Mouse (Mus musculus) brain, embryonic 14.5 days (tissue): ENCODE measurements around the gene Themis2. TPM values are rescaled to one million over a fixed set of nuclear protein-coding genes. Genes with fewer than 3 reads are reported as not detected.
A peak's percentile ranks its signal among the peaks of the same experiment; 100 is the strongest.

Experiments used
- DNase-seq: peaks from one replicate; pipeline ENCODE4 v3.0.0-alpha.2; 2011; ENCODE audit warnings: low read depth
- CTCF ChIP-seq: fragments of 200-500 bp; IDR thresholded peaks from 2 replicates; pipeline ENCODE4 v1.5.1; 2012; ENCODE audit warnings: inconsistent platforms, mild to moderate bottlenecking, moderate library complexity, borderline replicate concordance; ENCODE audit not compliant: insufficient read depth, insufficient read length; ENCODE audit errors: extremely low read depth
- POLR2A ChIP-seq: fragments of 200-500 bp; IDR thresholded peaks from 2 replicates; pipeline ENCODE4 v1.6.1; 2012; ENCODE audit warnings: mild to moderate bottlenecking, inconsistent platforms, borderline replicate concordance; ENCODE audit not compliant: poor library complexity, insufficient read depth, insufficient read length, severe bottlenecking; ENCODE audit errors: extremely low read depth
- polyA plus RNA-seq: library from polyadenylated mRNA; depleted of rRNA; stranded (reverse); fragments of >200 nt; gene quantifications from 2 replicates; pipeline ENCODE4 v1.2.3, GENCODE M21; 2012; rRNA removed

Gene Themis2
- polyA plus RNA-seq = 0.38 and 0.90 TPM in 2 replicates

DNA sequence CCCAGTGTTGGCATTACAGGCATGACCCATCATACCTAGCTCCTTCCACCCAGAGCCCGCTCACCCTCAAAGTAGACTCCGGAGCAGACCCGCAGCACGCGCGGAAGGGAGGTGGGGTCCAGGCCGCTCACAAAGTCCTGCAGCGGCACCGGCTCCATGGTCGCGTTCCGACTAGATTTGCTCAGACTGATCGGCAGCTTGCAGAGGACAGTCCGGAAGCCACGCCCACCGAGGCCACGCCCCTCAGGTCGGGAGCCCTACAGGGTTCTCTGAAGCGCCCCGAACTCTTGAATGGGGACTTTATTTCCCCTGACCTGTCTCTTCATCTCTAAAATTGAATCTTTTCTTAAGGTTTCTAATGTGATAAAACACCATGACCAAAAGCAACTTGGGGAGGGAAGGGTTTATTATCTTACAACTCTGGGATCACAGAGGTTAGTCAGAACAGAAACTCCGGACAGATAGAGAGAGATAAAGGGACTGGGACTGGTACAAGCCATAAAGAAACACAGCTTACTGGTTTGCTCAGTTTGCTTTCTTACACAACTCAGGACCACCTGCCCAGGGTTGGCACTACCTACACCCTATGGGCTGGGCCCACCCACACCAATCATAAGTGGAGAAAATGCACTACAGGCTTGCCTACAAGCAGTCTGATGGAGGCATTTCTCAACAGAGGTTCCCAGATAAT, at the start of gene Themis2:
TSS of gene Themis2 (minus strand) at position 192 of the 691 bp plus-strand sequence.
- TF ChIP-seq POLR2A = no peak
- DNase-seq = peak; percentile 53

DNA sequence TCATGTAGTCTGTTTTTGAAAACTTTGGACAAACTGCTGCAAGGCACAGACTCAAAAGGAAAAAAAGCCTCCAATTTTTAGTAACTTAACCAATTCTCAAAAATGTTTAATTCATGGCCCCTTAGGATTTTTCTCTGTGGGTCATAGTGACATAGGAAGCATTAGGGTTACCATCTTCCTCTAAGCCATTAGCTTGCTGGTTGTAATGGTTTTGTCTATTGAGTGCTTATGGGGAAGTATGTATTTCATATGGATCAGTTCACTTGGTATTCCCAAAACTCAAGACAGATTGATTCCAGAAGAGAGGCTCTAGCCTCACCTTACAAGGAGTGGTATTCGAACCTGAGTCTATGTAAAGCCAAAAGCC, 47.5 kb upstream of the Themis2 start:
- no peak for DNase-seq
- no peak for TF ChIP-seq CTCF
- no peak for TF ChIP-seq POLR2A

DNA sequence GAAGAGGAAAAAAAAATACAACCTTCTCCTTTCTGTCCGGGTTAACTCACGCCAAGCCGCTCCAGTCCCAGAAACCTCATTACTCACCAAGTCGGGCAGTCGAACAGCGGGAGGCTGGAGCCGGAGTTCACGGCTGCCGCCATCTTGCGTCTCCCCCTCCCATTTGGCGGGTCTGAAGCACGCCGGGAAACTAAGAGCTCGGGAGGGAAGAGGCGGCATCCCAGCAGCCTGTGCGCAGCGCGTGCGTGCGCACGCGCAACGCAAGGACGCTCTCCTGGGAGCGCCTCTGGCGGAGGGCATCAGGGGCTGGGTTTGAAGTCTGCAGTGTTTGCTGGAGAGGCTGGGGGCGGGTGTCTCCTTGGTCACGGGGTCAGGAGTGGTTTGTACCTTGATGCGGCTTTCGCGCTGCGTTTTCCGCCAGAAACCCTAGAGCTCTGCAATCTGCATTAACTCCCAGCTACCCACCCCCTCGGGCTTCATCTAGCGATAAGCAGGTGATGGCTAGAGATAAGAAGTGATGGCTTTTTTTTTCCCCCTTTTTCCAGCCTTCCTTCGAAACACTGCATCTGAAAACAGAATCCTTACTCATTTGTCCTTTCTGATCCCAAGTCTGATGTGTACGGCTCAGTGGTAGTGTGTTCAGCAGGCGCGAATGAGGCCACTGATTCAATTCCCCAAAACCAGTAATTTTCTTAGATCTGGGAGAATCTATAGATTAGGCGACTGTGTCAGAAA, 47.0 kb upstream of the Themis2 start, which contains the start of gene Ppp1r8:
TSS of gene Ppp1r8 (minus strand) at position 200 of the 735 bp plus-strand sequence.
- DNase-seq = peak; percentile 99
- TF ChIP-seq POLR2A = peak; percentile 82; the same call in 1 of the 2 replicates
- TF ChIP-seq CTCF = peak; percentile 52; the same call in 1 of the 2 replicates

DNA sequence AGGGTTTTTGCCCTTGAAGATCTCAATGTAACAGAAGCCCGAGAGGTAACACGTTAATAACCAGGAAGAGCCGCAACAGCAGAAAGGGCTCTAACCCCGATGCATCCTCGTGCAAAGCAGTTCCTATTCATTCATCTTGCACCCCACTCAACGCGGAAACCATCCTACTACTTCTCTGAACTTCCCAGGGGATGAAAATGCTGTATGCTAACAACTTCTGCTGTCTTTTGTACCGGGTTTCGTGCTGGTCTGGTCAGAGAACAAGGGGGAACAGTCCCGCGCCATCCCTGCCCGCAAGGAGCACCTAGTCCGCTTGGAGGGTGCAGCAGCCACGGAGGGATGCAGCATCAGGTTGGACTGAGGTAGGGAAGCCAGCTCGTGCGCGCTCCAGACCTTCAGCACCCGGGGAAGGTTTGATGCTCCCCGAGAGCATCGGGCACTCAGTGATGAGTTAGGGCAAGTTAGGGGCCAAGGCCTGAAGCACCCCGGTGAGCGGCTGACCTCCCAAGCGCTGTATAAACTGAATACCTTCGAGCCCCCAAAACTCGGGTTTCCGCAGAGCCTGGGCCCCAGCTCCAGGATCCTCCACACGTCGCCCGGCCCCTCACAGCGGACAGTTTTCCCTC, 46.2 kb upstream of the Themis2 start:
- DNase-seq = peak; percentile 35
- TF ChIP-seq POLR2A (no peak), CTCF (no peak)

DNA sequence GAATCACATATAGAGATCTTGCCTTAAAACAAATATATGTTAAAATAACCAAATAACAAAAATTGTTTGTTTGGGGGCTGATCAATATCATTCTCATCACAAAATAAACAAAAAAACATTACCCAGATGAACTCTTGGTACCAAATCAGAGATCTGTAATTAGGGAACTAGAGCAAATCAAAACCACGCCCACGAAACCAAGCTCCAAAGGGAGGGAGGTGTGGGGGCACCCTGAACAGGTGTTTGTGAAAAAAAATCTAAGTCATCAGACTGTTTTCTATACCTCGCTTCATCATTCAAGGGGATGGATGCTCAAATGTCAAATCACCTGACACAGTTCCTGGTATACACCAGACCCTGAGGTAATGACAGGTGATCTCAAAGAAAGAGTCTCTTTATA, 45.3 kb upstream of the Themis2 start:
- DNase-seq = no peak
- no peak for TF ChIP-seq CTCF
- TF ChIP-seq POLR2A = no peak

GRCm38 (mm10) chr4:132823614-132824366, 27.6 kb upstream of the Themis2 start:
- TF ChIP-seq CTCF (peak; percentile 61; the same call in 1 of the 2 replicates), POLR2A (no peak)
- peak; percentile 25 for DNase-seq

DNA sequence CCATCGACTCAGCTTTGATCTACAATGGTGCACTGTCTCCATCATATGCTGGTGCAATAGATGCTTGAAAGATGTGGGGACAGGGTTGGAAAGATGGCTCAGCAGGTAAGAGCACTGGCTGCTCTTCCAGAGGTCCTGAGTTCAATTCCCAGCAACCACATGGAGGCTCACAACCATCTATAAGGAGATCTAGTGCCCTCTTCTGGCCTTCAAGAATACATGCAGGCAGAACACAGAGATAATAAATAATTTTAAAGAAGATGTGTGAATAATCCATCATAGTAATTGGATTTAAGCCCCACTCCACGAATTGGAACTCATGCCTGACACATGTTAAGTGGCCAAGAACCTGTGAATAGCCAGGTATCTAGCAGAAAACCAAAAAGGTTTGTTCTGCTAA, 22.3 kb upstream of the Themis2 start:
- TF ChIP-seq CTCF (no peak), POLR2A (no peak)
- DNase-seq = no peak

DNA sequence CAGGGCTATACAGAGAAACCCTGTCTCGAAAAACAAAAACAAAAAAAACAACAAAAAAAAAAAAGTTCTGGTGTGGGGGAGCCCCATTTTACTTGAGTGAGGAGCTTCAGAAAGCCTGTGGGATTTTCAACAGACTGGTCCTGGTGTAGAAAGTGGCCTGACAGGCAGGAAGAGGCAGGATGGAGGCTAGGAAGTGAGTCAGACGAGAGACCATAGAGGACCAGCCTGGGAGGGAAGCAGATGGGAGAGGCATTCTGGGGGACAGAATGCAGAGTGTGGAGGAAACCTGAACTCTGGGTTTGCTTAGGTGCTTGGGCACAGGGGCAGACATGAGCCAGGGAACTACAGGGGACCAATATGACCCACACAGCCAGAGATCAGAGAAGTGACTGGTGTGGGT, 20.7 kb upstream of the Themis2 start:
- TF ChIP-seq POLR2A (no peak), CTCF (no peak)

DNA sequence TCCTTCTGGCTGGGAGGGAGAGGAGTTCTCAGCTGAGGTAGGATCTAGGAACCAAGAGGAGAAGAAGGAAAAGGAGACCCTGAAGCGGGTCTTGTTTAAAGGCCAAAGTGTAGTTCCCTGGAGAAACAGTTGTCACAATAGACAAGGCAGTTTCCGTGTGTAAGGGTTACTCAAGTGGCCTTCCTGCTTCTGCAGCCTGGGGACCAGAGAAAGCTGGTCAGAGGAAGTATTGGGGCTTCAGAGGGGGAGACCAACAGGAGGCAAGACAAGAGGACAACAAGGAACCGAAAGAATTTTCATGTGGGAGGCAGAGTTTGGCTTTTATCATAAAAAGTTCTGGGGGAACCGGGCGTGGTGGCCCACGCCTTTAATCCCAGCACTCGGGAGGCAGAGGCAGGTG, 20.2 kb upstream of the Themis2 start:
- TF ChIP-seq POLR2A = no peak
- TF ChIP-seq CTCF = no peak
- DNase-seq = no peak

More for the DNA sequence above, 20.7 kb upstream of the Themis2 start:
- no peak for DNase-seq

DNA sequence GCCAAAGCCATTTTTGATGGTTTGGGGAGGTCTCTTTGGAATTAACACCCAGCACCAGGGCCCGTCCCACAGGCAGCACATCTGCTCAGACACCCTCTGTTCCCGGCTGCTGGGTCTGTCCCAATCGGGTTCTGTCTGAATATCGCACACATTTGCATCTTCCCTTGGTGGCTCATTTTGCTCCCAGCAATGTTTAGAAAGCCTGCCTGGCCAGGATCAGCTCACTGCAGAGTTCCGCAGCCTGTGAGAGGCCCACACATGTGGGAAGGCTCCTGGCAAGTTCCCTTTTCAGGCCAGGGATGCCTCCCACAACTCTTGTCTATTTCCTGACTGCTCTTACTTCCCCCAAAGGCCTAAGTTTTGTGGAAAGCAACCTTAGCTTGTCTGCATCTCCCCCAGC, 13.4 kb upstream of the Themis2 start:
- TF ChIP-seq CTCF = no peak
- no peak for TF ChIP-seq POLR2A

More for the DNA sequence above, 13.4 kb upstream of the Themis2 start:
- no peak for DNase-seq
